Mouse (Mus musculus) telencephalon, adult 2 months (tissue): Measurements from ENCODE around the gene Slc27a4.
"Not testable (repeated sequence)": the region's sequence is repeated elsewhere in the genome, so short reads cannot be mapped to it uniquely, and the experiment has no call there.

ENCODE experiments used
- DNase-seq: peaks from one replicate; pipeline ENCODE4 v3.0.0-alpha.2; 2011; ENCODE audit warnings: low read depth, low spot score

Gene Slc27a4

GRCm38 (mm10) chr2:29802075-29802826 is at the start of gene Slc27a4:
Gene Slc27a4 (plus strand): TSS chr2:29802634.
- DNase-seq, result peak; percentile 89

GRCm38 (mm10) chr2:29755693-29756092 is 46.7 kb upstream of the Slc27a4 start:
- no peak for DNase-seq

- DNase-seq, result peak; percentile 16
These were observed 37.6 kb upstream of the Slc27a4 start for GRCm38 (mm10) chr2:29764831-29765230.

- DNase-seq, result no peak
These were observed 34.3 kb upstream of the Slc27a4 start for GRCm38 (mm10) chr2:29767976-29768709.

- DNase-seq, result no peak
These were observed 33.5 kb upstream of the Slc27a4 start for GRCm38 (mm10) chr2:29768901-29769300.

GRCm38 (mm10) chr2:29770162-29770561 is 32.3 kb upstream of the Slc27a4 start:
- DNase-seq, result no peak

- no peak for DNase-seq
These were observed 30.6 kb upstream of the Slc27a4 start for GRCm38 (mm10) chr2:29771611-29772461.

- DNase-seq, result no peak
These were observed 29.1 kb upstream of the Slc27a4 start for GRCm38 (mm10) chr2:29773323-29773722.

GRCm38 (mm10) chr2:29781256-29781655 is 21.2 kb upstream of the Slc27a4 start:
- not testable (repeated sequence) for DNase-seq

- DNase-seq, result peak; percentile 5
These were observed 18.1 kb upstream of the Slc27a4 start for GRCm38 (mm10) chr2:29784290-29784689.

- peak; percentile 98 for DNase-seq
These were observed 15.1 kb upstream of the Slc27a4 start, which contains the start of gene Coq4 for GRCm38 (mm10) chr2:29787104-29787917. Gene Coq4 (plus strand): TSS chr2:29787493.

GRCm38 (mm10) chr2:29787937-29788681 is 14.3 kb upstream of the Slc27a4 start, which contains the start of gene Trub2:
Gene Trub2 (minus strand): TSS chr2:29788502.
- DNase-seq, result peak; percentile 86

GRCm38 (mm10) chr2:29792772-29793487 is 9.5 kb upstream of the Slc27a4 start:
- no peak for DNase-seq

GRCm38 (mm10) chr2:29802827-29803201 is 380 bp downstream of the Slc27a4 start:
- DNase-seq, result no peak

- no peak for DNase-seq
These were observed 982 bp downstream of the Slc27a4 start for GRCm38 (mm10) chr2:29803400-29803831.

- DNase-seq, result no peak
These were observed 13.4 kb downstream of the Slc27a4 start for GRCm38 (mm10) chr2:29815678-29816371.

- peak; percentile 82 for DNase-seq
These were observed 15.2 kb downstream of the Slc27a4 start for GRCm38 (mm10) chr2:29817426-29818232.

GRCm38 (mm10) chr2:29819363-29819762 is 16.9 kb downstream of the Slc27a4 start:
- DNase-seq, result no peak
